Mouse (Mus musculus) stomach, postnatal 0 days (tissue): Measurements from ENCODE around the gene Prcd.

ENCODE experiments used
- CTCF ChIP-seq: IDR thresholded peaks from 2 replicates; pipeline ENCODE4 v1.5.1; 2016; ENCODE audit warnings: antibody characterized with exemption, low read depth, mild to moderate bottlenecking, moderate library complexity
- EP300 ChIP-seq: optimal IDR thresholded peaks from 2 replicates; pipeline ENCODE3; 2016; ENCODE audit warnings: antibody characterized with exemption

GRCm38 (mm10) chr11:116650811-116651210 lies 2.5 kb upstream of the Prcd start:
- TF ChIP-seq CTCF (no peak), EP300 (no peak)
